Mouse (Mus musculus) kidney, postnatal 0 days (tissue): ENCODE measurements around the gene Cldn6. TPM values are rescaled to one million over a fixed set of nuclear protein-coding genes. Genes with fewer than 3 reads are reported as not detected.

Source experiments
- ATAC-seq: fragments of 200-750 bp; cut with Nextera tagmentation; replicated peaks from 2 replicates; pipeline ENCODE4 v1.8.0; 2017; ENCODE audit warnings: low read depth, moderate number of reproducible peaks, moderate TSS enrichment, moderate library complexity; ENCODE audit not compliant: low FRiP score
- DNase-seq: peaks from one replicate; pipeline ENCODE4 v3.0.0-alpha.2; 2016; ENCODE audit warnings: low spot score
- H3K27ac ChIP-seq: fragments of 300-500 bp; sonication (generic); 2 replicates; pipeline ENCODE4 v1.5.1; 2014; ENCODE audit warnings: mild to moderate bottlenecking
- H3K27me3 ChIP-seq: fragments of 300-500 bp; sonication (generic); 2 replicates; pipeline ENCODE4 v1.6.1; 2014; ENCODE audit warnings: low read length, mixed read lengths; ENCODE audit not compliant: insufficient read depth
- H3K36me3 ChIP-seq: fragments of 300-500 bp; sonication (generic); 2 replicates; pipeline ENCODE4 v1.6.1; 2014; ENCODE audit warnings: low read length, mixed read lengths; ENCODE audit not compliant: insufficient read depth
- H3K4me1 ChIP-seq: fragments of 300-500 bp; sonication (generic); replicated peaks from 2 replicates; pipeline ENCODE4 v1.6.1; 2014; ENCODE audit warnings: antibody characterized with exemption, low read length, mixed read lengths; ENCODE audit not compliant: insufficient read depth
- H3K4me2 ChIP-seq: fragments of 300-500 bp; sonication (generic); 2 replicates; pipeline ENCODE4 v1.6.1; 2014; ENCODE audit warnings: mild to moderate bottlenecking, low read length, moderate library complexity, mixed read lengths
- H3K4me3 ChIP-seq: fragments of 300-500 bp; sonication (generic); replicated peaks from 2 replicates; pipeline ENCODE4 v1.5.1; 2014; ENCODE audit warnings: low read depth, low read length
- H3K9ac ChIP-seq: fragments of 300-500 bp; sonication (generic); 2 replicates; pipeline ENCODE4 v1.6.1; 2014; ENCODE audit warnings: low read depth, low read length
- H3K9me3 ChIP-seq: fragments of 300-500 bp; sonication (generic); replicated peaks from 2 replicates; pipeline ENCODE4 v1.6.1; 2016; ENCODE audit warnings: low read length, inconsistent platforms, mixed read lengths
- CTCF ChIP-seq: IDR thresholded peaks from 2 replicates; pipeline ENCODE4 v1.5.1; 2016; ENCODE audit warnings: antibody characterized with exemption, low read depth, mild to moderate bottlenecking, moderate library complexity
- WGBS: fragments of 180-500 bp; shearing (Covaris S2); extraction: QIAGEN DNeasy Blood & Tissue Kit; methylation state at CpG from one replicate; pipeline ENCODE4 v1.1.7; 2014; 5-methylcytosine and 5-hydroxymethylcytosine counted together
- polyA plus RNA-seq: library from polyadenylated mRNA; unstranded; fragments of >200 nt; fragmentation: Nextera tagmentation; extraction: Ambion mirVana; gene quantifications from 2 replicates; pipeline ENCODE4 v1.2.1, GENCODE M21; 2015

Cldn6 gene
- polyA plus RNA-seq, 1 experiment from 2014 or later: 131 TPM

GRCm38 (mm10) chr17:23695801-23696200 lies 16.8 kb downstream of the Cldn6 start:
- ATAC-seq: peak; percentile 38; the same call in 1 of the 2 replicates
- 0 out of 2 replicates have a peak, but pooled peaks cover 8% of the 10 kb centered on the region for H3K4me1 ChIP-seq
- H3K9me3 ChIP-seq: no peaks in the 10 kb centered on the region
- 13% methylated on average over 3 of the region's 3 CpGs for WGBS
- no peaks in the 10 kb centered on the region for H3K27me3 ChIP-seq
- no peak overlapping the region for H3K9ac ChIP-seq
- DNase-seq: no peak
- no peak for TF ChIP-seq CTCF
- H3K4me2 ChIP-seq: no peak overlapping the region
- H3K4me3 ChIP-seq: no peak overlapping the region
- H3K27ac ChIP-seq: no peak overlapping the region
- H3K36me3 ChIP-seq: no peaks in the 10 kb centered on the region

GRCm38 (mm10) chr17:23699131-23700077 lies 20.4 kb downstream of the Cldn6 start:
- DNase-seq (peak; percentile 48), ATAC-seq (peak; percentile 45)
- Histone ChIP-seq H3K4me1 (0 out of 2 replicates have a peak, but pooled peaks cover 8% of the 10 kb centered on the region), H3K27ac (peak overlapping the region; percentile 47; the same call in 1 of the 2 replicates), H3K36me3 (no peaks in the 10 kb centered on the region), H3K4me3 (peak overlapping the region; percentile 63), H3K9ac (peak overlapping the region; percentile 65), H3K9me3 (no peaks in the 10 kb centered on the region), H3K4me2 (peak overlapping the region; percentile 100), H3K27me3 (no peaks in the 10 kb centered on the region)
- TF ChIP-seq CTCF: peak; percentile 10; the same call in 1 of the 2 replicates
- under 1% methylated on average over 73 of the region's 101 CpGs for WGBS

GRCm38 (mm10) chr17:23700079-23700478 lies 21.0 kb downstream of the Cldn6 start:
- peak; percentile 94 for ATAC-seq

GRCm38 (mm10) chr17:23703301-23703700 lies 24.3 kb downstream of the Cldn6 start:
- Histone ChIP-seq H3K27me3 (no peaks in the 10 kb centered on the region), H3K9ac (no peak overlapping the region), H3K4me3 (no peak overlapping the region), H3K27ac (no peak overlapping the region), H3K4me1 (0 out of 2 replicates have a peak, but pooled peaks cover 3% of the 10 kb centered on the region), H3K4me2 (no peak overlapping the region), H3K9me3 (no peaks in the 10 kb centered on the region), H3K36me3 (no peaks in the 10 kb centered on the region)
- ATAC-seq (no peak), DNase-seq (no peak)
- WGBS: 89% methylated on average over 9 of the region's 9 CpGs
- no peak for TF ChIP-seq CTCF

More at GRCm38 (mm10) chr17:23700079-23700478, 21.0 kb downstream of the Cldn6 start:
- peak; percentile 81 for TF ChIP-seq CTCF
- H3K9ac ChIP-seq: peak overlapping the region; percentile 65
- no peaks in the 10 kb centered on the region for H3K9me3 ChIP-seq
- no peaks in the 10 kb centered on the region for H3K27me3 ChIP-seq
- H3K27ac ChIP-seq: peak overlapping the region; percentile 47; the same call in 1 of the 2 replicates
- peak overlapping the region; percentile 63 for H3K4me3 ChIP-seq
- H3K4me1 ChIP-seq: 0 out of 2 replicates have a peak, but pooled peaks cover 3% of the 10 kb centered on the region
- peak overlapping the region; percentile 100 for H3K4me2 ChIP-seq
- WGBS: under 1% methylated on average over 28 of the region's 28 CpGs
- H3K36me3 ChIP-seq: no peaks in the 10 kb centered on the region
- peak; percentile 96 for DNase-seq

- WGBS: 38% methylated on average over 7 of the region's 7 CpGs
- Histone ChIP-seq H3K4me3 (no peak overlapping the region), H3K9ac (no peak overlapping the region), H3K27ac (no peak overlapping the region), H3K27me3 (no peaks in the 10 kb centered on the region), H3K4me2 (no peak overlapping the region), H3K36me3 (no peaks in the 10 kb centered on the region), H3K9me3 (no peaks in the 10 kb centered on the region), H3K4me1 (no peaks in the 10 kb centered on the region)
- no peak for DNase-seq
- no peak for TF ChIP-seq CTCF
- ATAC-seq: no peak
Measured at GRCm38 (mm10) chr17:23704741-23705140, 25.7 kb downstream of the Cldn6 start.

- H3K36me3 ChIP-seq: no peaks in the 10 kb centered on the region
- H3K4me1 ChIP-seq: no peaks in the 10 kb centered on the region
- H3K4me2 ChIP-seq: no peak overlapping the region
- TF ChIP-seq CTCF: no peak
- H3K27me3 ChIP-seq: no peaks in the 10 kb centered on the region
- no peak overlapping the region for H3K27ac ChIP-seq
- DNase-seq: no peak
- no peak overlapping the region for H3K9ac ChIP-seq
- 86% methylated on average over 7 of the region's 7 CpGs for WGBS
- H3K4me3 ChIP-seq: no peak overlapping the region
- H3K9me3 ChIP-seq: no peaks in the 10 kb centered on the region
- peak; percentile 27; the same call in 1 of the 2 replicates for ATAC-seq
Measured at GRCm38 (mm10) chr17:23705525-23706104, 26.6 kb downstream of the Cldn6 start.
